Mouse (Mus musculus): Measurements from ENCODE around the gene Larp1b. TPM values are rescaled to one million over a fixed set of nuclear protein-coding genes. Genes with fewer than 3 reads are reported as not detected.

Larp1b gene
- polyA plus RNA-seq, 1 experiment from 2014 or later = 26.3 TPM

DNA sequence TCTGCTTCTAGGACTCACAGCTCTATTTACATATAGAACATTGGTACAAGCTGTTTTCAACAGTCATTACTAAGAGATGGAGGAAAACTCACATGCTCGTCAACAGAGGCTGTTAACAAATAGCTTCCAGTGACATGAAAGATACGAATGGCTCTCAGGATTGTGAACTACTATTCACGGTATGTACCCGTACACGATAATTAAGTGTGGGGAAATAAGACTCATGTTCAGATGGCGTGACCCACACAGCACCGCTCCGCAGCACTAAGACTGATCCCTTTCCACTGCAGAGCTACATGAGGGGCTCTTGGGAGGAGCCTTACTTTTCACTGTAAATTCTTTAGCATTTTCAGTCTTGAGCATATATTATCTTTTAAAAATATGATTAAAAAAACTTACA, 125.7 kb downstream of the Larp1b start:
- Histone ChIP-seq H3K4me2 (ENCODE audit: low read length) (no peak overlapping the region), H3K36me3 (ENCODE audit: insufficient read depth, low read length) (no peaks in the 10 kb centered on the region), H3K27ac (no peak overlapping the region), H3K4me1 (replicated peaks; ENCODE audit: insufficient read depth, low read length) (no peaks in the 10 kb centered on the region), H3K4me3 (replicated peaks; ENCODE audit: low read depth, low read length) (no peak overlapping the region), H3K9me3 (replicated peaks; ENCODE audit: low read length) (no peaks in the 10 kb centered on the region), H3K9ac (ENCODE audit: low read depth, low read length) (no peak overlapping the region), H3K27me3 (ENCODE audit: insufficient read depth, low read length) (no peaks in the 10 kb centered on the region)
- DNase-seq (ENCODE audit: low spot score) (no peak), ATAC-seq (replicated peaks; ENCODE audit: low FRiP score, low read depth) (no peak)
- no peak for TF ChIP-seq CTCF (IDR thresholded peaks at IDR 0.05; ENCODE audit: low read depth)
- WGBS = 44% methylated on average over 8 of the region's 8 CpGs

DNA sequence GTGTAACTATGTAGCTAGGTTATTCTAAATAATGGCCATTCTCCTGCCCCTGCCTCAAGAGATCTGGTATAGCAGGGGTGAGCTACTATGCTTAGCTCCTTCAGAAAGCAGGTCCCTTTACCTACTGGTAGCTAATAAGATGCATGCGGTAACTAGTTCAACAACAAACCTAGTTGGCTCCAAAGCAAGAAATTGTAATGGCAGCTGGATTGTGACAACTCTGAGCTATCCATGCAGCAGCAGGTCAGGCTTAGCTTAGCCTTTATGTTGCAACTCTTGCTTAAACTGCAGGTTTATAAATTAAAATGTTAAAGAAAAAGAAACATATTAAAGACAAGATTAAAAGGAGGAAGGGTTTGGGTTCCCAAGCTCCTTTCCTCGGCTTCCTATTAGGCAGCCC, 129.0 kb downstream of the Larp1b start:
- 95% methylated on average over 2 of the region's 2 CpGs for WGBS
- no peak for TF ChIP-seq CTCF (IDR thresholded peaks at IDR 0.05; ENCODE audit: low read depth)
- no peaks in the 10 kb centered on the region for H3K36me3 ChIP-seq (ENCODE audit: insufficient read depth, low read length)
- ATAC-seq (replicated peaks; ENCODE audit: low FRiP score, low read depth) = no peak
- no peaks in the 10 kb centered on the region for H3K9me3 ChIP-seq (replicated peaks; ENCODE audit: low read length)
- H3K27me3 ChIP-seq (ENCODE audit: insufficient read depth, low read length) = no peaks in the 10 kb centered on the region
- no peak for DNase-seq (ENCODE audit: low spot score)
- H3K9ac ChIP-seq (ENCODE audit: low read depth, low read length) = no peak overlapping the region
- no peak overlapping the region for H3K27ac ChIP-seq
- peaks cover 7% of the 10 kb centered on the region; the same call in 1 of the 2 replicates for H3K4me1 ChIP-seq (replicated peaks; ENCODE audit: insufficient read depth, low read length)
- no peak overlapping the region for H3K4me2 ChIP-seq (ENCODE audit: low read length)
- no peak overlapping the region for H3K4me3 ChIP-seq (replicated peaks; ENCODE audit: low read depth, low read length)

- DNase-seq (ENCODE audit: low spot score) (peak; percentile 15), ATAC-seq (replicated peaks; ENCODE audit: low FRiP score, low read depth) (no peak)
- WGBS = 30% methylated on average over 3 of the region's 3 CpGs
- peaks cover 7% of the 10 kb centered on the region; the same call in 1 of the 2 replicates for H3K4me1 ChIP-seq (replicated peaks; ENCODE audit: insufficient read depth, low read length)
- no peak overlapping the region for H3K9ac ChIP-seq (ENCODE audit: low read depth, low read length)
- no peaks in the 10 kb centered on the region for H3K27me3 ChIP-seq (ENCODE audit: insufficient read depth, low read length)
- no peak overlapping the region; the same call in 1 of the 2 replicates for H3K4me3 ChIP-seq (replicated peaks; ENCODE audit: low read depth, low read length)
- no peak overlapping the region for H3K27ac ChIP-seq
- H3K4me2 ChIP-seq (ENCODE audit: low read length) = peak overlapping the region; percentile 97; the same call in 1 of the 2 replicates
- no peaks in the 10 kb centered on the region for H3K9me3 ChIP-seq (replicated peaks; ENCODE audit: low read length)
- no peaks in the 10 kb centered on the region for H3K36me3 ChIP-seq (ENCODE audit: insufficient read depth, low read length)
- no peak for TF ChIP-seq CTCF (IDR thresholded peaks at IDR 0.05; ENCODE audit: low read depth)
Measured at GRCm38 (mm10) chr3:41080724-41081123, 131.1 kb downstream of the Larp1b start.

GRCm38 (mm10) chr3:41081474-41082301, 132.1 kb downstream of the Larp1b start:
- Histone ChIP-seq H3K4me3 (replicated peaks; ENCODE audit: low read depth, low read length) (peak overlapping the region; percentile 90), H3K9ac (ENCODE audit: low read depth, low read length) (peak overlapping the region; percentile 82), H3K9me3 (replicated peaks; ENCODE audit: low read length) (no peaks in the 10 kb centered on the region), H3K27ac (peak overlapping the region; percentile 78; the same call in 1 of the 2 replicates), H3K4me2 (ENCODE audit: low read length) (peak overlapping the region; percentile 97), H3K27me3 (ENCODE audit: insufficient read depth, low read length) (no peaks in the 10 kb centered on the region), H3K4me1 (replicated peaks; ENCODE audit: insufficient read depth, low read length) (peaks cover 7% of the 10 kb centered on the region; the same call in 1 of the 2 replicates), H3K36me3 (ENCODE audit: insufficient read depth, low read length) (no peaks in the 10 kb centered on the region)
- ATAC-seq (replicated peaks; ENCODE audit: low FRiP score, low read depth) (no peak), DNase-seq (ENCODE audit: low spot score) (peak; percentile 57)
- no peak for TF ChIP-seq CTCF (IDR thresholded peaks at IDR 0.05; ENCODE audit: low read depth)
- 1% methylated on average over 23 of the region's 23 CpGs for WGBS

GRCm38 (mm10) chr3:41082520-41082884, 132.9 kb downstream of the Larp1b start:
- peak overlapping the region; percentile 78 for H3K27ac ChIP-seq
- under 1% methylated on average over 41 of the region's 43 CpGs for WGBS
- no peaks in the 10 kb centered on the region for H3K27me3 ChIP-seq (ENCODE audit: insufficient read depth, low read length)
- TF ChIP-seq CTCF (IDR thresholded peaks at IDR 0.05; ENCODE audit: low read depth) = no peak
- ATAC-seq (replicated peaks; ENCODE audit: low FRiP score, low read depth) (peak; percentile 29), DNase-seq (ENCODE audit: low spot score) (no peak)
- no peaks in the 10 kb centered on the region for H3K9me3 ChIP-seq (replicated peaks; ENCODE audit: low read length)
- H3K4me2 ChIP-seq (ENCODE audit: low read length) = peak overlapping the region; percentile 97
- peaks cover 7% of the 10 kb centered on the region; the same call in 1 of the 2 replicates for H3K4me1 ChIP-seq (replicated peaks; ENCODE audit: insufficient read depth, low read length)
- H3K4me3 ChIP-seq (replicated peaks; ENCODE audit: low read depth, low read length) = peak overlapping the region; percentile 90
- peak overlapping the region; percentile 82 for H3K9ac ChIP-seq (ENCODE audit: low read depth, low read length)
- no peaks in the 10 kb centered on the region for H3K36me3 ChIP-seq (ENCODE audit: insufficient read depth, low read length)

GRCm38 (mm10) chr3:41082885-41083789, 133.5 kb downstream of the Larp1b start, which contains the start of gene Pgrmc2:
TSS of gene Pgrmc2 (minus strand) at chr3:41083046.
- WGBS = under 1% methylated on average over 90 of the region's 95 CpGs

More at GRCm38 (mm10) chr3:41082885-41083789, 133.5 kb downstream of the Larp1b start, which contains the start of gene Pgrmc2:
- Histone ChIP-seq H3K27me3 (ENCODE audit: insufficient read depth, low read length) (no peaks in the 10 kb centered on the region), H3K27ac (peak within 1 kb of the TSS; percentile 78), H3K9ac (ENCODE audit: low read depth, low read length) (peak within 1 kb of the TSS; percentile 82), H3K9me3 (replicated peaks; ENCODE audit: low read length) (no peaks in the 10 kb centered on the region), H3K36me3 (ENCODE audit: insufficient read depth, low read length) (no peaks in the 10 kb centered on the region), H3K4me1 (replicated peaks; ENCODE audit: insufficient read depth, low read length) (peaks cover 7% of the 10 kb centered on the region; the same call in 1 of the 2 replicates), H3K4me3 (replicated peaks; ENCODE audit: low read depth, low read length) (peak within 1 kb of the TSS; percentile 90), H3K4me2 (ENCODE audit: low read length) (peak within 1 kb of the TSS; percentile 97)
- peak; percentile 59 for TF ChIP-seq CTCF (IDR thresholded peaks at IDR 0.05; ENCODE audit: low read depth)
- peak; percentile 99 for ATAC-seq (replicated peaks; ENCODE audit: low FRiP score, low read depth)
- peak; percentile 97 for DNase-seq (ENCODE audit: low spot score)
